8 mouse cellular contexts compared by ENCODE assay signal in genomic region chr15:5242241-5243035, GRCm38 (mm10). TPM values are rescaled to one million over a fixed set of nuclear protein-coding genes. Genes with fewer than 3 reads are reported as not detected.
A peak's percentile ranks its signal among the peaks of the same experiment; 100 is the strongest.
DNase-seq lines count a peak whose midpoint lies in the region; ATAC-seq and TF ChIP-seq lines count a peak whose summit lies in the region.

No protein-coding gene starts in this region.

- peak; percentile 15 for DNase-seq in kidney, adult 2 months
- DNase-seq in kidney, adult 18-20 months: no peak
- peak; percentile 52 for DNase-seq in Muller cell, postnatal 12 days (ENCODE audit: inconsistent ontology term)
- peak; percentile 16 for DNase-seq in heart, postnatal 4 days
- peak; percentile 43 for DNase-seq in liver, embryonic 11.5 days (ENCODE audit: low spot score)
- DNase-seq in c-Kit-positive CD71-positive TER-119-positive erythroid progenitor cells, embryonic 14.5 days (ENCODE audit: low spot score): no peak

- H3K9me3 ChIP-seq in erythroblast, embryonic 14.5 days (ENCODE audit: control insufficient read depth, low read length): no peaks in the 10 kb centered on the region
- no peaks in the 10 kb centered on the region for H3K9me3 ChIP-seq in liver, embryonic 11.5 days (ENCODE audit: control insufficient read depth, low read length)

- peaks cover 3% of the 10 kb centered on the region for H3K4me1 ChIP-seq in kidney, adult 2 months (ENCODE audit: control insufficient read depth, insufficient read depth, low read length)
- peaks cover 67% of the 10 kb centered on the region for H3K4me1 ChIP-seq in erythroblast, embryonic 14.5 days (ENCODE audit: control insufficient read depth)
- H3K4me1 ChIP-seq in liver, embryonic 11.5 days (replicated peaks; ENCODE audit: control insufficient read depth, insufficient read depth, low read length): peaks cover 29% of the 10 kb centered on the region
- peaks cover 26% of the 10 kb centered on the region for H3K4me1 ChIP-seq in olfactory bulb, adult 2 months (ENCODE audit: control insufficient read depth, insufficient read depth, low read length)

- TF ChIP-seq CTCF in kidney, adult 2 months (conservative IDR thresholded peaks at IDR 0.05; ENCODE audit: insufficient read depth, insufficient read length, low read depth, low read length): no peak
- TF ChIP-seq CTCF in olfactory bulb, adult 2 months (IDR thresholded peaks at IDR 0.05; ENCODE audit: insufficient read depth, low read depth, low read length): no peak

- TF ChIP-seq POLR2A in kidney, adult 2 months (IDR thresholded peaks at IDR 0.05; ENCODE audit: low read depth, low read length): no peak
- no peak for TF ChIP-seq POLR2A in olfactory bulb, adult 2 months (IDR thresholded peaks at IDR 0.05; ENCODE audit: insufficient read depth, low read depth, low read length)

- H3K36me3 ChIP-seq in kidney, adult 2 months (ENCODE audit: control insufficient read depth, insufficient read depth, low read length): no peaks in the 10 kb centered on the region
- no peaks in the 10 kb centered on the region for H3K36me3 ChIP-seq in erythroblast, embryonic 14.5 days (ENCODE audit: control insufficient read depth)
- H3K36me3 ChIP-seq in liver, embryonic 11.5 days (ENCODE audit: control insufficient read depth, insufficient read depth, low read length): no peaks in the 10 kb centered on the region

- no peak overlapping the region for H3K27ac ChIP-seq in kidney, adult 2 months (ENCODE audit: insufficient read depth, low read depth, low read length)
- peak overlapping the region; percentile 19; the same call in 1 of the 2 replicates for H3K27ac ChIP-seq in liver, embryonic 11.5 days (ENCODE audit: low read depth, low read length)
- H3K27ac ChIP-seq in olfactory bulb, adult 2 months (ENCODE audit: insufficient read depth, low read depth, low read length): no peak overlapping the region

- 3% methylated on average over 61 of the region's 61 CpGs for WGBS in kidney, adult 2 months
- WGBS in liver, embryonic 11.5 days: 2% methylated on average over 61 of the region's 61 CpGs
- 2% methylated on average over 61 of the region's 61 CpGs for WGBS in olfactory bulb, adult 2 months

- peak overlapping the region; percentile 100 for H3K4me2 ChIP-seq in liver, embryonic 11.5 days

- peak overlapping the region; percentile 61 for H3K9ac ChIP-seq in liver, embryonic 11.5 days (ENCODE audit: low read depth, low read length)

- H3K4me3 ChIP-seq in kidney, adult 2 months (ENCODE audit: insufficient read depth, low read depth, low read length): peak overlapping the region; percentile 71
- peak overlapping the region; percentile 75 for H3K4me3 ChIP-seq in erythroblast, embryonic 14.5 days (replicated peaks)
- H3K4me3 ChIP-seq in liver, embryonic 11.5 days (ENCODE audit: low read depth, low read length): peak overlapping the region; percentile 73
- peak overlapping the region; percentile 35 for H3K4me3 ChIP-seq in olfactory bulb, adult 2 months (ENCODE audit: insufficient read depth, low read depth, low read length)

- ATAC-seq in liver, embryonic 11.5 days (replicated peaks; ENCODE audit: low FRiP score): peak; percentile 29

- no peaks in the 10 kb centered on the region for H3K27me3 ChIP-seq in kidney, adult 2 months (replicated peaks; ENCODE audit: control insufficient read depth, insufficient read depth, low read length)
- peaks cover 46% of the 10 kb centered on the region for H3K27me3 ChIP-seq in erythroblast, embryonic 14.5 days (ENCODE audit: control insufficient read depth)
- H3K27me3 ChIP-seq in liver, embryonic 11.5 days (replicated peaks; ENCODE audit: control insufficient read depth, insufficient read depth, low read length): peaks cover 22% of the 10 kb centered on the region

RNA-seq across cellular contexts. Expression of gene Ptger4, which starts 1.5 kb away (rescaled TPM):
- polyA plus RNA-seq in kidney, adult 2 months (2012; rRNA removed): 5.6 and 5.7 TPM in 2 replicates
- 0.08 and 0.09 TPM in 2 replicates for polyA plus RNA-seq in erythroblast, embryonic 14.5 days (2012)
- total RNA-seq in heart, postnatal 4 days (2021): 1 to 10 TPM; 5.9 to 6.1 TPM
- polyA plus RNA-seq in liver, embryonic 11.5 days (2014; fragmentation: Nextera tagmentation; extraction: Ambion mirVana): 5.1 and 5.8 TPM in 2 replicates
- polyA plus RNA-seq in olfactory bulb, adult 2 months (2012; ENCODE audit: insufficient read depth, insufficient read length, low replicate concordance, missing spikeins): not detected in 2 replicates

RNA-seq across cellular contexts. Expression of gene Ttc33, which starts 57.1 kb away (rescaled TPM):
- 9.6 and 14.2 TPM in 2 replicates for polyA plus RNA-seq in kidney, adult 2 months (2012; rRNA removed)
- 0.21 and 1.0 TPM in 2 replicates for polyA plus RNA-seq in erythroblast, embryonic 14.5 days (2012)
- total RNA-seq in heart, postnatal 4 days (2021): 10 to 100 TPM; 20.8 to 24.8 TPM
- polyA plus RNA-seq in liver, embryonic 11.5 days (2014; fragmentation: Nextera tagmentation; extraction: Ambion mirVana): 29.2 and 32.3 TPM in 2 replicates
- polyA plus RNA-seq in olfactory bulb, adult 2 months (2012; ENCODE audit: insufficient read depth, insufficient read length, low replicate concordance, missing spikeins): not detected in 2 replicates

Comparison
In these comparisons a context has a peak if more than half of its experiments do, and no peak if none do; other contexts are left out.
1. DNase-seq: peak in kidney, adult 2 months (single experiment), Muller cell, postnatal 12 days (single experiment), heart, postnatal 4 days (single experiment) and liver, embryonic 11.5 days (single experiment); none in kidney, adult 18-20 months (single experiment) and c-Kit-positive CD71-positive TER-119-positive erythroid progenitor cells, embryonic 14.5 days (single experiment).
2. Peak in every context shown above with its lines, with median percentiles within 50 percentile points of each other: H3K4me3 ChIP-seq.